Mouse (Mus musculus): ENCODE measurements around the gene Tmem184a. TPM values are rescaled to one million over a fixed set of nuclear protein-coding genes. Genes with fewer than 3 reads are reported as not detected.

The Tmem184a gene
- polyA plus RNA-seq, 1 experiment from 2014 or later = 1.3 TPM

- 66% methylated on average over 10 of the region's 10 CpGs for WGBS
- no peaks in the 10 kb centered on the region; the same call in 1 of the 2 replicates for H3K36me3 ChIP-seq (replicated peaks; ENCODE audit: control insufficient read depth, insufficient read depth, low read depth, low read length)
- H3K27me3 ChIP-seq (ENCODE audit: control insufficient read depth, insufficient read depth, low read length) = no peaks in the 10 kb centered on the region
- peaks cover 23% of the 10 kb centered on the region for H3K4me1 ChIP-seq (ENCODE audit: control insufficient read depth, insufficient read depth, low read length)
- H3K9me3 ChIP-seq (replicated peaks; ENCODE audit: control insufficient read depth, low read length) = no peaks in the 10 kb centered on the region
- no peak overlapping the region for H3K4me2 ChIP-seq (ENCODE audit: low read depth, low read length)
- no peak overlapping the region for H3K27ac ChIP-seq (replicated peaks; ENCODE audit: low read depth, low read length)
- H3K9ac ChIP-seq (replicated peaks; ENCODE audit: low read length) = no peak overlapping the region
- no peak overlapping the region for H3K4me3 ChIP-seq (ENCODE audit: low read depth, low read length)
- DNase-seq (ENCODE audit: low spot score) = no peak
- no peak for ATAC-seq (replicated peaks; ENCODE audit: insufficient number of reproducible peaks, low FRiP score, low TSS enrichment, low read depth)
Observed at GRCm38 (mm10) chr5:139794938-139795337, 24.8 kb downstream of the Tmem184a start.

GRCm38 (mm10) chr5:139794137-139794536 lies 25.6 kb downstream of the Tmem184a start:
- Histone ChIP-seq H3K4me2 (ENCODE audit: low read depth, low read length) (no peak overlapping the region), H3K4me1 (ENCODE audit: control insufficient read depth, insufficient read depth, low read length) (peaks cover 23% of the 10 kb centered on the region), H3K4me3 (ENCODE audit: low read depth, low read length) (no peak overlapping the region), H3K9ac (replicated peaks; ENCODE audit: low read length) (no peak overlapping the region), H3K9me3 (replicated peaks; ENCODE audit: control insufficient read depth, low read length) (no peaks in the 10 kb centered on the region), H3K27ac (replicated peaks; ENCODE audit: low read depth, low read length) (no peak overlapping the region), H3K27me3 (ENCODE audit: control insufficient read depth, insufficient read depth, low read length) (no peaks in the 10 kb centered on the region), H3K36me3 (replicated peaks; ENCODE audit: control insufficient read depth, insufficient read depth, low read depth, low read length) (no peaks in the 10 kb centered on the region)
- no peak for ATAC-seq (replicated peaks; ENCODE audit: insufficient number of reproducible peaks, low FRiP score, low TSS enrichment, low read depth)
- WGBS = 89% methylated on average over 5 of the region's 5 CpGs
- no peak for DNase-seq (ENCODE audit: low spot score)

GRCm38 (mm10) chr5:139793338-139794089 lies 26.2 kb downstream of the Tmem184a start:
- Histone ChIP-seq H3K9ac (replicated peaks; ENCODE audit: low read length) (no peak overlapping the region), H3K9me3 (replicated peaks; ENCODE audit: control insufficient read depth, low read length) (no peaks in the 10 kb centered on the region), H3K27me3 (ENCODE audit: control insufficient read depth, insufficient read depth, low read length) (no peaks in the 10 kb centered on the region), H3K4me1 (ENCODE audit: control insufficient read depth, insufficient read depth, low read length) (peaks cover 23% of the 10 kb centered on the region), H3K36me3 (replicated peaks; ENCODE audit: control insufficient read depth, insufficient read depth, low read depth, low read length) (no peaks in the 10 kb centered on the region), H3K4me3 (ENCODE audit: low read depth, low read length) (no peak overlapping the region), H3K27ac (replicated peaks; ENCODE audit: low read depth, low read length) (no peak overlapping the region), H3K4me2 (ENCODE audit: low read depth, low read length) (no peak overlapping the region)
- 67% methylated on average over 11 of the region's 11 CpGs for WGBS
- DNase-seq (ENCODE audit: low spot score) (no peak), ATAC-seq (replicated peaks; ENCODE audit: insufficient number of reproducible peaks, low FRiP score, low TSS enrichment, low read depth) (no peak)

- 59% methylated on average over 3 of the region's 3 CpGs for WGBS
- Histone ChIP-seq H3K4me3 (ENCODE audit: low read depth, low read length) (no peak overlapping the region), H3K27ac (replicated peaks; ENCODE audit: low read depth, low read length) (no peak overlapping the region), H3K36me3 (replicated peaks; ENCODE audit: control insufficient read depth, insufficient read depth, low read depth, low read length) (no peaks in the 10 kb centered on the region), H3K9me3 (replicated peaks; ENCODE audit: control insufficient read depth, low read length) (no peaks in the 10 kb centered on the region), H3K4me2 (ENCODE audit: low read depth, low read length) (no peak overlapping the region), H3K27me3 (ENCODE audit: control insufficient read depth, insufficient read depth, low read length) (no peaks in the 10 kb centered on the region), H3K4me1 (ENCODE audit: control insufficient read depth, insufficient read depth, low read length) (peaks cover 18% of the 10 kb centered on the region), H3K9ac (replicated peaks; ENCODE audit: low read length) (no peak overlapping the region)
- ATAC-seq (replicated peaks; ENCODE audit: insufficient number of reproducible peaks, low FRiP score, low TSS enrichment, low read depth) = no peak
- DNase-seq (ENCODE audit: low spot score) = no peak
Observed at GRCm38 (mm10) chr5:139792966-139793337, 26.8 kb downstream of the Tmem184a start.

- peaks cover 12% of the 10 kb centered on the region; the same call in 1 of the 2 replicates for H3K4me1 ChIP-seq (ENCODE audit: control insufficient read depth, insufficient read depth, low read length)
- DNase-seq (ENCODE audit: low spot score) = no peak
- no peaks in the 10 kb centered on the region for H3K9me3 ChIP-seq (replicated peaks; ENCODE audit: control insufficient read depth, low read length)
- no peaks in the 10 kb centered on the region for H3K36me3 ChIP-seq (replicated peaks; ENCODE audit: control insufficient read depth, insufficient read depth, low read depth, low read length)
- peak overlapping the region; percentile 82 for H3K4me3 ChIP-seq (ENCODE audit: low read depth, low read length)
- no peaks in the 10 kb centered on the region for H3K27me3 ChIP-seq (ENCODE audit: control insufficient read depth, insufficient read depth, low read length)
- peak overlapping the region; percentile 61 for H3K9ac ChIP-seq (replicated peaks; ENCODE audit: low read length)
- no peak overlapping the region for H3K27ac ChIP-seq (replicated peaks; ENCODE audit: low read depth, low read length)
- peak overlapping the region; percentile 99 for H3K4me2 ChIP-seq (ENCODE audit: low read depth, low read length)
- WGBS = 26% methylated on average over 11 of the region's 11 CpGs
- ATAC-seq (replicated peaks; ENCODE audit: insufficient number of reproducible peaks, low FRiP score, low TSS enrichment, low read depth) = no peak
Observed at GRCm38 (mm10) chr5:139792159-139792775, 27.4 kb downstream of the Tmem184a start.

- Histone ChIP-seq H3K4me1 (ENCODE audit: control insufficient read depth, insufficient read depth, low read length) (peaks cover 6% of the 10 kb centered on the region; the same call in 1 of the 2 replicates), H3K27ac (replicated peaks; ENCODE audit: low read depth, low read length) (no peak within 1 kb of the TSS)
- under 1% methylated on average over 91 of the region's 92 CpGs for WGBS
Observed at GRCm38 (mm10) chr5:139791227-139792158, 28.2 kb downstream of the Tmem184a start, which contains the start of gene Mafk. Mafk (plus strand) TSS chr5:139791513.

GRCm38 (mm10) chr5:139789466-139789865 lies 30.3 kb downstream of the Tmem184a start:
- H3K4me2 ChIP-seq (ENCODE audit: low read depth, low read length) = no peak overlapping the region
- no peak overlapping the region for H3K9ac ChIP-seq (replicated peaks; ENCODE audit: low read length)
- no peak overlapping the region for H3K4me3 ChIP-seq (ENCODE audit: low read depth, low read length)
- no peaks in the 10 kb centered on the region for H3K9me3 ChIP-seq (replicated peaks; ENCODE audit: control insufficient read depth, low read length)
- H3K36me3 ChIP-seq (replicated peaks; ENCODE audit: control insufficient read depth, insufficient read depth, low read depth, low read length) = no peaks in the 10 kb centered on the region
- DNase-seq (ENCODE audit: low spot score) = no peak
- ATAC-seq (replicated peaks; ENCODE audit: insufficient number of reproducible peaks, low FRiP score, low TSS enrichment, low read depth) = no peak
- peaks cover 3% of the 10 kb centered on the region; the same call in 1 of the 2 replicates for H3K4me1 ChIP-seq (ENCODE audit: control insufficient read depth, insufficient read depth, low read length)
- WGBS = 57% methylated on average over 4 of the region's 4 CpGs
- H3K27ac ChIP-seq (replicated peaks; ENCODE audit: low read depth, low read length) = no peak overlapping the region
- no peaks in the 10 kb centered on the region for H3K27me3 ChIP-seq (ENCODE audit: control insufficient read depth, insufficient read depth, low read length)

More at GRCm38 (mm10) chr5:139791227-139792158, 28.2 kb downstream of the Tmem184a start, which contains the start of gene Mafk:
- no peaks in the 10 kb centered on the region for H3K27me3 ChIP-seq (ENCODE audit: control insufficient read depth, insufficient read depth, low read length)
- H3K9me3 ChIP-seq (replicated peaks; ENCODE audit: control insufficient read depth, low read length) = no peaks in the 10 kb centered on the region
- H3K9ac ChIP-seq (replicated peaks; ENCODE audit: low read length) = peak within 1 kb of the TSS; percentile 61
- peak; percentile 95 for DNase-seq (ENCODE audit: low spot score)
- H3K4me3 ChIP-seq (ENCODE audit: low read depth, low read length) = peak within 1 kb of the TSS; percentile 82
- no peaks in the 10 kb centered on the region for H3K36me3 ChIP-seq (replicated peaks; ENCODE audit: control insufficient read depth, insufficient read depth, low read depth, low read length)
- ATAC-seq (replicated peaks; ENCODE audit: insufficient number of reproducible peaks, low FRiP score, low TSS enrichment, low read depth) = peak; percentile 77
- H3K4me2 ChIP-seq (ENCODE audit: low read depth, low read length) = peak within 1 kb of the TSS; percentile 99

Data from embryonic facial prominence, embryonic 11.5 days (tissue).